Mouse (Mus musculus) erythroblast, embryonic 14.5 days (primary cell): Measurements from ENCODE around the gene Fam83d.

ENCODE experiments used
- GATA1 ChIP-seq: IDR thresholded peaks from 2 replicates; pipeline ENCODE4 v1.6.1; 2012; ENCODE audit warnings: low read length, inconsistent platforms, mixed read lengths
- TAL1 ChIP-seq: IDR thresholded peaks from 3 replicates; pipeline ENCODE4 v1.6.1; 2012; ENCODE audit warnings: low read length, inconsistent platforms, mixed read lengths

GRCm38 (mm10) chr2:158745049-158745482 lies 22.8 kb upstream of the Fam83d start:
- TF ChIP-seq TAL1 (no peak), GATA1 (no peak)
